ENCODE assay signal across 9 mouse cellular contexts in the genomic region with DNA sequence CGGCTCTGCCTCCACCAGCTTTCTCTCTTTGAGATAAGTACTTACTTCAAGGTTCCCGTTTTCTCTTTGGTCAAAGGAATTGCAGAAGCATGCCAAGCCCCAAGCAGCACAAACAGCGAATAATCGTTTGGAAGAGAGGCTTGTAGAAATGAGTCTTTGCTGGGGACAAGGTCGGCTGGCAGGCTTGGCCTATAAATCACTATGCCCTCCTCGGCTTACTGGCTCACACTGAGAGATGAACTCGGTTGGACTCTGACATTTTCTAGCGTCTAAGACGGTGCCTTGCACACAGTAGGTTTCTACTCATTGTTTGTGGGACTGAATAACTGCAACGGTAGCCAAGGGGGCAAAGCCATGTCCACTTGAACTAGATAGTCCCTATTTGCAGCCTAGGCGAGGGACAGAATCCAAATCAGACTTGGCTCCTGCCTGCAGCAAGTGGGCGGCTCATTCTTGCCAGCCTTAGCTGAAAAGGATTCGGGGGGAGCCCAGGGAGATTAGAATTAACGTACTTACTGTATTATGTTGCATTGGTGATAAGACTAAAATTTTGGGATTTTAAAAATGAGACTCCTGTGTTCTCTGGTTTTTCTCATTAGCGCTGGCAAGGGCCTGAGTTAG.
A peak's percentile ranks its signal among the peaks of the same experiment; 100 is the strongest.
DNase-seq lines count a peak whose midpoint lies in the region; ATAC-seq and TF ChIP-seq lines count a peak whose summit lies in the region.
"Had no signal": no experiment of that assay in that cellular context is flagged by ENCODE, and none has a peak within 500 bp of the region (broad histone marks: within the 10 kb centered on the region; RNA-seq: fewer than 3 reads in every experiment).

No protein-coding gene starts in this region.

- H3K4me2 ChIP-seq in midbrain, embryonic 14.5 days (ENCODE audit: low read length), result no peak overlapping the region
- no peak overlapping the region for H3K4me2 ChIP-seq in midbrain, embryonic 11.5 days
- H3K4me2 ChIP-seq in midbrain, postnatal 0 days (ENCODE audit: low read depth, low read length, poor library complexity, severe bottlenecking), result no peak overlapping the region

- WGBS in heart, embryonic 10.5 days, result 69% methylated on average over 15 of the region's 15 CpGs
- WGBS in midbrain, embryonic 14.5 days, result 77% methylated on average over 15 of the region's 15 CpGs
- 83% methylated on average over 15 of the region's 15 CpGs for WGBS in midbrain, embryonic 11.5 days
- 59% methylated on average over 15 of the region's 15 CpGs for WGBS in midbrain, postnatal 0 days

- peaks cover 58% of the 10 kb centered on the region for H3K4me1 ChIP-seq in heart, embryonic 10.5 days
- H3K4me1 ChIP-seq in midbrain, embryonic 14.5 days (ENCODE audit: control insufficient read depth, insufficient read depth, low read length), result no peaks in the 10 kb centered on the region
- no peaks in the 10 kb centered on the region for H3K4me1 ChIP-seq in midbrain, embryonic 11.5 days (ENCODE audit: control insufficient read depth, insufficient read depth, low read length)
- H3K4me1 ChIP-seq in midbrain, postnatal 0 days (ENCODE audit: insufficient read depth, low read length), result peaks cover 3% of the 10 kb centered on the region; the same call in 1 of the 2 replicates

- H3K4me3 ChIP-seq in heart, embryonic 10.5 days, result no peak overlapping the region
- no peak overlapping the region for H3K4me3 ChIP-seq in midbrain, embryonic 14.5 days (replicated peaks; ENCODE audit: low read depth, low read length)
- H3K4me3 ChIP-seq in midbrain, embryonic 11.5 days (ENCODE audit: low read depth, low read length), result no peak overlapping the region
- no peak overlapping the region for H3K4me3 ChIP-seq in midbrain, postnatal 0 days (ENCODE audit: low read depth, low read length)
- H3K4me3 ChIP-seq: myocyte had no signal

- H3K9ac ChIP-seq in midbrain, embryonic 14.5 days (replicated peaks; ENCODE audit: low read length), result no peak overlapping the region
- H3K9ac ChIP-seq in midbrain, embryonic 11.5 days (ENCODE audit: low read length), result no peak overlapping the region
- no peak overlapping the region for H3K9ac ChIP-seq in midbrain, postnatal 0 days (replicated peaks; ENCODE audit: low read length, poor library complexity, severe bottlenecking)

- TF ChIP-seq CTCF in midbrain, postnatal 0 days (IDR thresholded peaks at IDR 0.05), result no peak

- DNase-seq in heart, embryonic 10.5 days (ENCODE audit: low spot score), result no peak
- DNase-seq in heart, adult 9 months (ENCODE audit: low spot score in 2 of 2), result no peak
- peak; percentile 31 for DNase-seq in midbrain, embryonic 14.5 days
- no peak for DNase-seq in midbrain, embryonic 11.5 days (ENCODE audit: low spot score, missing footprints)
- peak; percentile 77 for DNase-seq in brain, adult 2 months (ENCODE audit: low read depth, low spot score)
- DNase-seq in midbrain, postnatal 0 days (ENCODE audit: low spot score), result peak; percentile 36
- DNase-seq: kidney, adult 2 months had no signal

- no peaks in the 10 kb centered on the region for H3K36me3 ChIP-seq in heart, embryonic 10.5 days
- H3K36me3 ChIP-seq in midbrain, embryonic 14.5 days (ENCODE audit: control insufficient read depth, insufficient read depth, low read length), result no peaks in the 10 kb centered on the region
- no peaks in the 10 kb centered on the region for H3K36me3 ChIP-seq in midbrain, embryonic 11.5 days (ENCODE audit: control insufficient read depth, insufficient read depth, low read length)
- no peaks in the 10 kb centered on the region for H3K36me3 ChIP-seq in midbrain, postnatal 0 days (ENCODE audit: insufficient read depth, low read length)

- H3K9me3 ChIP-seq in heart, embryonic 10.5 days, result no peaks in the 10 kb centered on the region
- H3K9me3 ChIP-seq in midbrain, embryonic 14.5 days (ENCODE audit: control insufficient read depth, low read length), result no peaks in the 10 kb centered on the region
- H3K9me3 ChIP-seq in midbrain, embryonic 11.5 days (ENCODE audit: control insufficient read depth, low read length), result no peaks in the 10 kb centered on the region
- no peaks in the 10 kb centered on the region for H3K9me3 ChIP-seq in midbrain, postnatal 0 days (ENCODE audit: low read length)

- no peaks in the 10 kb centered on the region for H3K27me3 ChIP-seq in heart, embryonic 10.5 days (ENCODE audit: insufficient read depth, poor library complexity, severe bottlenecking)
- no peaks in the 10 kb centered on the region for H3K27me3 ChIP-seq in midbrain, embryonic 14.5 days (ENCODE audit: control insufficient read depth, insufficient read depth, low read length)
- no peaks in the 10 kb centered on the region for H3K27me3 ChIP-seq in midbrain, embryonic 11.5 days (ENCODE audit: control insufficient read depth, insufficient read depth, low read length)
- H3K27me3 ChIP-seq in midbrain, postnatal 0 days (ENCODE audit: insufficient read depth, low read length), result no peaks in the 10 kb centered on the region

- no peak for ATAC-seq in midbrain, embryonic 14.5 days (ENCODE audit: low FRiP score, low TSS enrichment)
- ATAC-seq in midbrain, embryonic 11.5 days (ENCODE audit: low FRiP score), result no peak
- ATAC-seq in midbrain, postnatal 0 days (ENCODE audit: low FRiP score), result no peak
- ATAC-seq in activated CD4-positive, CD25-positive, alpha-beta regulatory T cell, adult 4 months, result no peak

- H3K27ac ChIP-seq in heart, embryonic 10.5 days, result 0 out of 2 replicates have a peak overlapping the region, but pooled peaks have one; percentile 72
- H3K27ac ChIP-seq in midbrain, embryonic 14.5 days (replicated peaks; ENCODE audit: low read depth, low read length), result no peak overlapping the region
- H3K27ac ChIP-seq in midbrain, embryonic 11.5 days (ENCODE audit: low read depth, low read length), result no peak overlapping the region
- peak overlapping the region; percentile 13; the same call in 1 of the 2 replicates for H3K27ac ChIP-seq in midbrain, postnatal 0 days (ENCODE audit: low read depth, low read length)

Comparison
In these comparisons a context has a peak if more than half of its experiments do, and no peak if none do; other contexts are left out.
1. DNase-seq: peak in midbrain, embryonic 14.5 days (single experiment), brain, adult 2 months (single experiment) and midbrain, postnatal 0 days (single experiment); none in heart, embryonic 10.5 days (single experiment), heart, adult 9 months (0 of 2) and midbrain, embryonic 11.5 days (single experiment).
2. H3K27ac ChIP-seq: peak in heart, embryonic 10.5 days (single experiment) and midbrain, postnatal 0 days (single experiment); none in midbrain, embryonic 14.5 days (single experiment) and midbrain, embryonic 11.5 days (single experiment).